Mouse (Mus musculus): ENCODE data around the gene Dmrtb1. TPM values are rescaled to one million over a fixed set of nuclear protein-coding genes. Genes with fewer than 3 reads are reported as not detected.

Dmrtb1 gene
- 27.5 and 30.8 TPM in 2 replicates for polyA plus RNA-seq (2016; fragmentation: Nextera tagmentation; extraction: Ambion mirVana)

DNA sequence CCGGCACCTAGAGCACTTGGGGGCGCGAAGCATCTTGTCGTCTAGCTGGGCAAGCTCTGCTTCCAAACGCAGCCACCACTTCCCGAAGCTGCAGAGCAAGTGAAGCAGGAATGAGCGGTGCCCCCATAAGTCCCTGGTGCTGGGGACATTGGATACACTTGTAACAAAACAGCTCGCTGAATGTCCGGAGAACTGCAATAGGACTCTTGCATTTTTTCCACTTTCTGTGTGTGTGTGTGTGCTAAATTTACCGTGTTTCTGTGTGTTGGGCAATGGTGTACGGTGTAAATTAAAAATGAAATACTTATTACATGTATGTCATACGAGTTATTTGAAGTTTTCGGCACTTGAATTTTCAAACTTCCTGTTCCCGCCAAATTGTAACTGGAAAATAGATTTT is at the start of gene Dmrtb1:
Dmrtb1 (minus strand) TSS at position 101 of the 400 bp plus-strand sequence.
- H3K4me2 ChIP-seq = no peak within 1 kb of the TSS
- peaks cover 41% of the 10 kb centered on the region for H3K4me1 ChIP-seq
- ATAC-seq (ENCODE audit: low FRiP score) = no peak
- no peaks in the 10 kb centered on the region for H3K36me3 ChIP-seq (replicated peaks)
- H3K9ac ChIP-seq = no peak within 1 kb of the TSS
- H3K27ac ChIP-seq = no peak within 1 kb of the TSS
- H3K27me3 ChIP-seq = peaks cover 25% of the 10 kb centered on the region
- H3K9me3 ChIP-seq = no peaks in the 10 kb centered on the region
- WGBS = 92% methylated on average over 14 of the region's 14 CpGs
- H3K4me3 ChIP-seq (replicated peaks) = no peak within 1 kb of the TSS

DNA sequence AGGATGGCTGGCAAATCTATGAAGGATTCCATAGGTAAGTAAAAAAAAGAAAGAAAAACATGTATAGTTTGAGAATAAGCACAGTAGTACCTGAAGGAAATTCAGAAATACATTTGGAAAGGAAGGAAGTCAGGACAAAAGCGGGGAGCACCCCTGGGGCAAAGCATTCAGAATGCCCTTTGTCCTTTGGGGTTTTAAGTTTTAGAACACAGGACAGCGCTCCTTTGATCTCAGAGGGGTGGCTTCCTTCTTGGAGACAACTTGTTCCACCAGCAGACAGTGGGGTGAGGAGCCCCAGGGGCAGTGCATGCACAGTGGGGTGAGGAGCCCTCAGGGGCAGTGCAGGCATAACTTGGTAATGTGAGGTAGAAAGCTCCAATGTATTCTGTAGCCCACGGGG is 49.6 kb upstream of the Dmrtb1 start:
- H3K4me3 ChIP-seq (replicated peaks) = no peak overlapping the region
- H3K27ac ChIP-seq = no peak overlapping the region
- no peaks in the 10 kb centered on the region for H3K9me3 ChIP-seq
- H3K27me3 ChIP-seq = peaks cover 8% of the 10 kb centered on the region; the same call in 1 of the 2 replicates
- H3K4me1 ChIP-seq = peaks cover 50% of the 10 kb centered on the region
- ATAC-seq (ENCODE audit: low FRiP score) = no peak
- 0 out of 2 replicates have a peak overlapping the region, but pooled peaks have one; percentile 17 for H3K9ac ChIP-seq
- H3K4me2 ChIP-seq = no peak overlapping the region
- 20% methylated on average over 3 of the region's 3 CpGs for WGBS
- H3K36me3 ChIP-seq (replicated peaks) = no peaks in the 10 kb centered on the region

DNA sequence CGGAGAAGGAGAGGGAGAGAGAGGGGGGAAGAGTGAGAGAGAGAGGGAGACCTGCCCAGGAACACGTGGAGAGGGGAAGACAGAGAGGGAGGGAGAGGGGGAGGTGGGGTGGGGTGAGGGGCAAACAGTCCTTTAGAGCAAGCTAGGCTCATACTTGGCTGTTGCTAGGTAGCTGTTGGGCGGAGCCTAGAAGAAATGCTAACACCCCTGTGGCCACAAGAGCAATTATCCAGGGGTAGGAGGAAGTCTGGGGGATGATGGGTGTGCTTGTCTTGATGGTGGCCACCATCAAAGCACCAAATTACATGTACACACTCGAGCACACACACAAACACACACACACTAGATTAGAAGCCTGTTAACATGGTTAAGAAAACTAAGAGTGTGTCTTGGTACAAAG is 48.6 kb upstream of the Dmrtb1 start:
- Histone ChIP-seq H3K9ac (no peak overlapping the region), H3K4me2 (no peak overlapping the region), H3K27me3 (peaks cover 8% of the 10 kb centered on the region; the same call in 1 of the 2 replicates), H3K36me3 (replicated peaks) (no peaks in the 10 kb centered on the region), H3K4me3 (replicated peaks) (no peak overlapping the region), H3K27ac (no peak overlapping the region), H3K9me3 (no peaks in the 10 kb centered on the region), H3K4me1 (peaks cover 47% of the 10 kb centered on the region)
- WGBS = 22% methylated on average over 4 of the region's 4 CpGs
- ATAC-seq (ENCODE audit: low FRiP score) = no peak

DNA sequence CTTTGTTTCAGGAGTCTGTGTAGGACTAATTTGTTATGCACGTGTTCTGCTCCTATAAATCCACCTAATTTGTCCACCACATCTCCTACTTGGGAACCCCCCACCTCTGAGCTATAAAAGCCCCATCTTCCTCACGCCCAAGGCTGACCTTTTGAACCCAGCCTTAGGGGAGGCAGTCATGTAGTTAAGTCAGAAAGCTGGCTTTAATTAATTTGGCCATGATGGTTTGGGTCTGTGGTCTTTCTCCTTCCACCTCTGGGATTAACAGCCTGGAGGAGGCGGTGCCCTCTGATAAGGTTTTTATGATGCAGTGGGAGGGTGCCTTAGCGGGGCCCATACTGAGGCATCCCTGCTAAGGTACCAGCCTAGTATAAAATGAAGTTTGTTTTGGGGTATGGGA is 48.2 kb upstream of the Dmrtb1 start:
- Histone ChIP-seq H3K4me1 (peaks cover 47% of the 10 kb centered on the region), H3K36me3 (replicated peaks) (no peaks in the 10 kb centered on the region), H3K27me3 (peaks cover 8% of the 10 kb centered on the region; the same call in 1 of the 2 replicates), H3K9ac (no peak overlapping the region), H3K4me3 (replicated peaks) (no peak overlapping the region), H3K4me2 (no peak overlapping the region), H3K9me3 (no peaks in the 10 kb centered on the region), H3K27ac (no peak overlapping the region)
- no peak for ATAC-seq (ENCODE audit: low FRiP score)
- WGBS = 19% methylated on average over 4 of the region's 4 CpGs

DNA sequence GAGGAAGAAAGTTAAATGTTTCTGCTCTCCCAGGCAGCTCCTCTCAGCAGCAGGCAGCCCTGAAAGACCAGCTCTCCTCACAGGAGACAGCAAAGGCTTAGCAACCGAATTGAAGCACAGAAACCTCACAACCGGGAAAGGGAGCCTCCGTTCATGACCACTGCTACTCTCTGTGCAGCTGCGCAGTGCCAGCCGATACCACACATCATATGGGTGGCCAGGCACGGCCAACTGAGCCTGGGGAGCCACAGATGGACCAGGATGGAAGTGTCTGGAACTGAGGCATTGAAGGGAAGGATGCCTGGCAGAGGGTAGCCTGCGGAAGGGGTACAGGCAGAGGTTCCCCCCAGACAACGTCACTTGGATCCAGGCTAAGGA is 47.0 kb upstream of the Dmrtb1 start:
- Histone ChIP-seq H3K4me3 (replicated peaks) (no peak overlapping the region), H3K27me3 (peaks cover 8% of the 10 kb centered on the region; the same call in 1 of the 2 replicates), H3K4me1 (peaks cover 47% of the 10 kb centered on the region), H3K27ac (no peak overlapping the region), H3K4me2 (no peak overlapping the region), H3K9me3 (no peaks in the 10 kb centered on the region), H3K36me3 (replicated peaks) (no peaks in the 10 kb centered on the region), H3K9ac (no peak overlapping the region)
- ATAC-seq (ENCODE audit: low FRiP score) = peak; percentile 51
- 43% methylated on average over 8 of the region's 8 CpGs for WGBS

DNA sequence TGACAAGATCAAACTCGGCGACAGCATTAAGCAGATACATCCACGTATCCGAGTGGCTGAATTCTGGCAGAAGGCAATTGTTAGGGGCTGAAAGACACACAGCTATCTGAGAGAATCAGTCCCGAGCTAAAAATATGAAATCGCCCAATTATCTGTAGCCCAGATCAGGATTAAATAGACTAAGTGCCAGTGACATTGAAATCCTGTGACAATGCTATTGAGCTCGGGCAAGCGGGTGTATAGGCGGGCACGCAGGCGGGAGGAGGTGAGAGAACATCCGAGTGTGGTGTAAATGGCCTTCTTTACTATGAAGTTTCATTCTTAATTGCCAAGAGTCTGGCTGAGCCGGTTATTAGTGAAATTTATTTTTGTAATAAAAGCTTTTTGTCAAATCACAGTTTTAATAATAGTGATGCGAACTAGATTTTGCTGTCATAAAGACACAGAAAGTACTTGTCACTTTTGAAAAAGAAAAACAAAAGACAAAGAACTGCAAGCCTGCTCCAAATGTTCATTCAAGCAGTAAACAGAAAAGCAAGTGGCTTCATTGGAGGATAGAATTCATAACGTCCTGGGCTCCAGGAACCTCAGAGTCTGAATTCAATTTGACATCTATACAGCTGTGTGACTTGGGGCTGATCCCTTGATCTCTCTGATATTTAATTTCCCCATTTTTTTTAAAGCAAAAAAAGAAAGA is 46.5 kb upstream of the Dmrtb1 start:
- ATAC-seq (ENCODE audit: low FRiP score) = no peak
- Histone ChIP-seq H3K9ac (no peak overlapping the region), H3K36me3 (replicated peaks) (no peaks in the 10 kb centered on the region), H3K27ac (0 out of 2 replicates have a peak overlapping the region, but pooled peaks have one; percentile 38), H3K4me3 (replicated peaks) (no peak overlapping the region), H3K4me1 (peaks cover 47% of the 10 kb centered on the region), H3K27me3 (peaks cover 8% of the 10 kb centered on the region; the same call in 1 of the 2 replicates), H3K4me2 (no peak overlapping the region), H3K9me3 (no peaks in the 10 kb centered on the region)
- WGBS = 32% methylated on average over 15 of the region's 15 CpGs

DNA sequence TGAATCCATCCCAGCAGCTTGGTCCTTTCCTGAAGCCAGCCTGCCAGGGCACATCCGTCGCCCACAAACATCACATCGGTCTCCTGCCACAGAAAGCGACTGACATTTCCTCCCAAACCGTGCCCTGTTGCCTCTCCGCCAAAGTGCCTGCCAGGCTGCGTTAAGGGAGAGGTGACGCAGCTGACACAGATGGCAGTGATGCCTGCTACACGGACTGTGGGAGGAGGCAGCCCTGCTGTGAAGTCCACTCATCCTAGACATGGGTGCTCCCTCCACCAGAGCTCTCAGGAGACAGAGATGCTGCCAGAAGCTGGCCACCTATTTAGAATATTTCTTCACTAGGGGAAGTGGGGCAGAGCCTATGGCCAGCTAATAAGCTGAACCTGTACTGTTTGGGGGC is 41.4 kb upstream of the Dmrtb1 start:
- H3K27ac ChIP-seq = no peak overlapping the region
- no peak overlapping the region for H3K4me3 ChIP-seq (replicated peaks)
- no peak overlapping the region for H3K9ac ChIP-seq
- H3K4me1 ChIP-seq = peaks cover 9% of the 10 kb centered on the region
- WGBS = 83% methylated on average over 9 of the region's 9 CpGs
- no peak for ATAC-seq (ENCODE audit: low FRiP score)
- no peaks in the 10 kb centered on the region for H3K9me3 ChIP-seq
- H3K4me2 ChIP-seq = no peak overlapping the region
- H3K27me3 ChIP-seq = no peaks in the 10 kb centered on the region
- H3K36me3 ChIP-seq (replicated peaks) = no peaks in the 10 kb centered on the region

DNA sequence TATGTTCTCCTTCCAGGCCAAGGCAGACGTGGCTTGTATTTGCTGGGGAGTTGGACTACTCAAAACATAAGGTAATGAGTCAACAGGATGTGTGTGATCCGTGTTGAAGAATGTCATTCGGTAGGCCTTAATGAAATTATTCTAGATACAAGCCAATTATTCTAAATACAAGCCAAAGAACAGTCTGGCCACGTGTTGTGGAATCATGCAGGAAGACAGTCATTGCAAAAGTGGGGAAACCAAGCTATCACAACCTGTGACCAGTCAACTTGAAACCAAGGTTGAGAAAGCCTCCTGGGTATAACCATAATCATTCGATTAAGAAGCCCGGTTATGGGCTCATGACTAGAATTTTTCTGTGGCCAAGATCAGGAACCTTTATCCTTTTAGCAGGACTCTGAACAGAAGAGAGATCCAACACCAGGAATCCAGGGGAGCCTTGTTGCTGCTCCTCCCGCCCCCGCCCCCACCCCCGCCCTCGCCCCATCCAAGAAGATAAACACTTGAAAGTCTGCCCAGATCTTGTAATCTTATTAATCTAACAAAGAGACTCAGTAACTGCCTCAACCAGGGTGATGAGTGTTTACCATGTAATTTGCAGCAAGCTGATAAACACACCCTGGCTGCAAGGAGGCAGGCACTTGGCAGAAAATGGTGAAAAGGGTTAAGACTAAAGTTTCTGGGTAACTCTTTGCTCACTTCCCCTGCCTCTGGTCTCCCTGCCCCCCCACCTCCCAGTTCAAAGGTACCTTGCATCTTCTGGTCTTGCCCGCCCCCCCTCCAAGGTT is 36.2 kb upstream of the Dmrtb1 start:
- Histone ChIP-seq H3K27ac (no peak overlapping the region), H3K4me1 (peaks cover 22% of the 10 kb centered on the region), H3K36me3 (replicated peaks) (no peaks in the 10 kb centered on the region), H3K4me2 (no peak overlapping the region), H3K27me3 (no peaks in the 10 kb centered on the region), H3K4me3 (replicated peaks) (no peak overlapping the region), H3K9me3 (no peaks in the 10 kb centered on the region), H3K9ac (no peak overlapping the region)
- WGBS = 86% methylated on average over 11 of the region's 11 CpGs
- no peak for ATAC-seq (ENCODE audit: low FRiP score)

DNA sequence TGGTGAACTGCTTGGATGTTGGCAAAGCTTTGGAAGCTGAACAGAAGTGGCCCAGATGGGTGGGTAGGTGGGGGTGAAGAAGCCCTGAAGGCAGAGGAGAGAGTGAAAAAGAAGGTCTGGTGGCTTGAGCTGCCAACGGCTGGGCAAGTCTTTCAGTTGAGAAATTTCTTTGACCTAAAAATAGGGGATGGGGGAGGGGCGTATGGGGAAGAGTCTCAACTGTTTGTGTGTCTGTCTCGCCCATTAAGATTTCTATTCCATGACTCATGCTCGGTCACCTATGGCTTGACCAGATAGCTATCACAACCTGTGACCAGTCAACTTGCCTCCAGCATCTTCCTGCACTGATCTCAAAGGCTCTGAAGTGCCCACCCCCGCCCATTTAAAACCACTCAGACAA is 35.1 kb upstream of the Dmrtb1 start:
- peaks cover 22% of the 10 kb centered on the region for H3K4me1 ChIP-seq
- ATAC-seq (ENCODE audit: low FRiP score) = no peak
- no peak overlapping the region for H3K27ac ChIP-seq
- peak overlapping the region; percentile 19; the same call in 1 of the 2 replicates for H3K4me2 ChIP-seq
- 69% methylated on average over 5 of the region's 5 CpGs for WGBS
- no peaks in the 10 kb centered on the region for H3K9me3 ChIP-seq
- no peaks in the 10 kb centered on the region for H3K36me3 ChIP-seq (replicated peaks)
- no peaks in the 10 kb centered on the region for H3K27me3 ChIP-seq
- H3K4me3 ChIP-seq (replicated peaks) = no peak overlapping the region
- H3K9ac ChIP-seq = no peak overlapping the region

DNA sequence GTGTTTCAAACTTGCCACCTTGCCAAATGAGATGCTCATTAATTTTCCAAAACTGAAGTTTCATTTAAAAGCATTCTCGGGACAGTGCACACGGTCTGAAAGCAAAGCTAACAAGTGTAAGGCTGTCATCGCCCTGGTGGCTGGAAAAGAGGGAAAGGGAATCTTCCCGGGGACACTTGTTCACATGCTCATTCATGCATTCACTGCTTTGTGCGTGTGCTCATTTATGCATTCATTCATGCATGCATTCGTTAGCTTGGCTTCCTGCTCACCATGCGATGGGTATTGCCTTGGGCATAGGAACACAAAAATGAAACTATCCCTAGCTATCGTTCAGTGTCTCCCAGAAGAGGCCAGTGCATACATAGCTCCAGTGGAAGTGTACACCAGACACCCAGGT is 34.7 kb upstream of the Dmrtb1 start:
- Histone ChIP-seq H3K27ac (no peak overlapping the region), H3K9ac (no peak overlapping the region), H3K27me3 (no peaks in the 10 kb centered on the region), H3K4me1 (peaks cover 22% of the 10 kb centered on the region), H3K4me3 (replicated peaks) (no peak overlapping the region), H3K9me3 (no peaks in the 10 kb centered on the region), H3K4me2 (peak overlapping the region; percentile 19; the same call in 1 of the 2 replicates), H3K36me3 (replicated peaks) (no peaks in the 10 kb centered on the region)
- 24% methylated on average over 8 of the region's 8 CpGs for WGBS
- peak; percentile 46; the same call in 1 of the 2 replicates for ATAC-seq (ENCODE audit: low FRiP score)

DNA sequence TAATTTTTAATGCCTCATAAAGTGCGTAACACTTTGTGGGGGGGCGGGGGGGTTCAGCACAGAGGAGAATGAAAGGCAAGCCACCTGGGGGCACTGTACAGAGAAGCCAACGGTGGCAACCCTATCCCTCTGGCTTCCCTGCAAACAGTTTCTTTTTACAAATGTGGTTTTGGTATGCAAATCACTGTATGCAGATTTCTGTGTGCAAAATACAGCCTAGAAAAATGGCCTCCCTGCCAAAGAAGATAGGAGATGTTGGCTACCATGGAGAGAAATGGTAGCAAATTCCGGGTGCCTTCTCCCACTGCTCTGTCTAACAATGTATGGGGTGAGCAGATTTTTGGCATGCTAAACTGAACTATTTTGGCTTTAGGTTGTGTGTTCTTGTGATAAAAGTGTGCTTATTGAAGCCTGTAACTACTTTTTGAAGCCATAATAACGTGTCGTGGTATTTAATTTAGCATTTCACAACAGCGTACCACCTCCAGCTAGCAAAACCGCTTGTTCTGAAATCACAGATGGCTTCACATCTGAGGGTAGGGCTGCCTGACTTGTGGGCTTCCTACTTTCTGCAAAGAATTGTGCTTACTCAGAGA is 33.8 kb upstream of the Dmrtb1 start:
- 58% methylated on average over 8 of the region's 8 CpGs for WGBS
- peaks cover 22% of the 10 kb centered on the region for H3K4me1 ChIP-seq
- no peaks in the 10 kb centered on the region for H3K36me3 ChIP-seq (replicated peaks)
- 0 out of 2 replicates have a peak overlapping the region, but pooled peaks have one; percentile 19 for H3K4me2 ChIP-seq
- 0 out of 2 replicates have a peak overlapping the region, but pooled peaks have one; percentile 5 for H3K27ac ChIP-seq
- H3K27me3 ChIP-seq = no peaks in the 10 kb centered on the region
- H3K4me3 ChIP-seq (replicated peaks) = no peak overlapping the region
- H3K9ac ChIP-seq = no peak overlapping the region
- no peak for ATAC-seq (ENCODE audit: low FRiP score)
- H3K9me3 ChIP-seq = no peaks in the 10 kb centered on the region

DNA sequence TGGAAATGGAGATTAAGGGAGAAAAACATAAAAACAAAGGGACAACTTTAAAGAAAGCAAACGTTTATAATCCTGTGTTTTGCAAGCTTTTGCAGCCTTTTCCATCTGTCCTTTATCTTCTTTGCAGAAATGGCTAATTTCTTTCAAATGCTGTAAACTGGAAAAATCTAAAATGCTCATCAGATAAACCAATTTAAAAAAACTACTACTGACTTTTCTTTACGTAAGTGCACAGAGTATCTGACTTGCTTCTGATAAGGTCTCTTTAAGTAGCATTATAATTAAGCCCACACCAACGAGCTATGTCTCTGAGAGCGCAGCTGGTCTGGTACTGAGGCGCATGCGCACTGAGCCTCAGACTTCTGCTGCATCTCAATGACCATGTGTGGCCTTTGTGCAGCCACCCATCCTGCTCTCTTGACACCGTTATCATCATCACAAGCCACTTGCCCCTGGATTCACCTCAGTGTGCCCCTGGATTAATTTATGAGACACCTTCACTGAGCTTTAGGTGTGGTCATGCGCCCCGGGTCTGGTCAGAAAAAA is 32.8 kb upstream of the Dmrtb1 start:
- Histone ChIP-seq H3K9ac (no peak overlapping the region), H3K4me2 (no peak overlapping the region), H3K9me3 (no peaks in the 10 kb centered on the region), H3K4me1 (peaks cover 22% of the 10 kb centered on the region), H3K27me3 (no peaks in the 10 kb centered on the region), H3K4me3 (replicated peaks) (no peak overlapping the region), H3K36me3 (replicated peaks) (no peaks in the 10 kb centered on the region), H3K27ac (no peak overlapping the region)
- 71% methylated on average over 9 of the region's 9 CpGs for WGBS
- 0 out of 2 replicates have a peak, but pooled peaks have one; percentile 36 for ATAC-seq (ENCODE audit: low FRiP score)
